Mouse (Mus musculus): ENCODE measurements around the gene Mpp4. TPM values are rescaled to one million over a fixed set of nuclear protein-coding genes. Genes with fewer than 3 reads are reported as not detected.

Mpp4 gene
- total and polyA plus RNA-seq, 2 experiments: 2.3 to 7.6 TPM

- 92% methylated on average over 7 of the region's 7 CpGs for whole genome bisulfite sequencing
- Histone ChIP-seq H3K36me3 (ENCODE audit: control insufficient read depth, insufficient read depth, low read length) (peaks cover 29% of the 10 kb centered on the region), H3K4me3 (ENCODE audit: insufficient read depth, low read depth, low read length) (no peak overlapping the region), H3K27ac (replicated peaks; ENCODE audit: insufficient read depth, low read depth, low read length) (peak overlapping the region; percentile 55; the same call in 1 of the 2 replicates), H3K4me1 (ENCODE audit: control insufficient read depth, insufficient read depth, low read length) (peaks cover 14% of the 10 kb centered on the region; the same call in 1 of the 2 replicates), H3K79me2 (ENCODE audit: control insufficient read depth, insufficient read depth, low read length) (no peaks in the 10 kb centered on the region), H3K27me3 (ENCODE audit: control insufficient read depth, insufficient read depth, low read length) (no peaks in the 10 kb centered on the region), H3K9ac (ENCODE audit: low read depth, low read length) (no peak overlapping the region)
- no peak for TF ChIP-seq CTCF (IDR thresholded peaks at IDR 0.05; ENCODE audit: low read depth, low read length)
- no peak for TF ChIP-seq POLR2A (IDR thresholded peaks at IDR 0.05; ENCODE audit: extremely low read depth, insufficient read depth, low read length)
- no peak for DNase-seq (ENCODE audit: extremely low read depth, low read depth, low spot score)
Observed at GRCm38 (mm10) chr1:59158498-59158897, 4.7 kb downstream of the Mpp4 start.

GRCm38 (mm10) chr1:59157846-59158245, 5.3 kb downstream of the Mpp4 start:
- peak; percentile 85 for DNase-seq (ENCODE audit: extremely low read depth, low read depth, low spot score)
- peaks cover 14% of the 10 kb centered on the region; the same call in 1 of the 2 replicates for H3K4me1 ChIP-seq (ENCODE audit: control insufficient read depth, insufficient read depth, low read length)
- H3K4me3 ChIP-seq (ENCODE audit: insufficient read depth, low read depth, low read length): no peak overlapping the region
- no peak overlapping the region; the same call in 1 of the 2 replicates for H3K27ac ChIP-seq (replicated peaks; ENCODE audit: insufficient read depth, low read depth, low read length)
- TF ChIP-seq POLR2A (IDR thresholded peaks at IDR 0.05; ENCODE audit: extremely low read depth, insufficient read depth, low read length) (no peak), CTCF (IDR thresholded peaks at IDR 0.05; ENCODE audit: low read depth, low read length) (no peak)
- H3K36me3 ChIP-seq (ENCODE audit: control insufficient read depth, insufficient read depth, low read length): peaks cover 23% of the 10 kb centered on the region
- 22% methylated on average over 4 of the region's 4 CpGs for WGBS
- no peaks in the 10 kb centered on the region for H3K79me2 ChIP-seq (ENCODE audit: control insufficient read depth, insufficient read depth, low read length)
- H3K27me3 ChIP-seq (ENCODE audit: control insufficient read depth, insufficient read depth, low read length): no peaks in the 10 kb centered on the region
- H3K9ac ChIP-seq (ENCODE audit: low read depth, low read length): no peak overlapping the region

GRCm38 (mm10) chr1:59152346-59152745, 10.8 kb downstream of the Mpp4 start:
- TF ChIP-seq CTCF (IDR thresholded peaks at IDR 0.05; ENCODE audit: low read depth, low read length): no peak
- TF ChIP-seq POLR2A (IDR thresholded peaks at IDR 0.05; ENCODE audit: extremely low read depth, insufficient read depth, low read length): no peak
- Histone ChIP-seq H3K4me1 (ENCODE audit: control insufficient read depth, insufficient read depth, low read length) (peaks cover 2% of the 10 kb centered on the region; the same call in 1 of the 2 replicates), H3K36me3 (ENCODE audit: control insufficient read depth, insufficient read depth, low read length) (peaks cover 12% of the 10 kb centered on the region; the same call in 1 of the 2 replicates), H3K79me2 (ENCODE audit: control insufficient read depth, insufficient read depth, low read length) (no peaks in the 10 kb centered on the region), H3K27ac (replicated peaks; ENCODE audit: insufficient read depth, low read depth, low read length) (peak overlapping the region; percentile 33), H3K9ac (ENCODE audit: low read depth, low read length) (no peak overlapping the region), H3K27me3 (ENCODE audit: control insufficient read depth, insufficient read depth, low read length) (no peaks in the 10 kb centered on the region), H3K4me3 (ENCODE audit: insufficient read depth, low read depth, low read length) (no peak overlapping the region)
- DNase-seq (ENCODE audit: extremely low read depth, low read depth, low spot score): peak; percentile 65
- 21% methylated on average over 4 of the region's 4 CpGs for WGBS

GRCm38 (mm10) chr1:59150542-59150941, 12.6 kb downstream of the Mpp4 start:
- WGBS: 81% methylated on average over 5 of the region's 5 CpGs
- Histone ChIP-seq H3K79me2 (ENCODE audit: control insufficient read depth, insufficient read depth, low read length) (no peaks in the 10 kb centered on the region), H3K4me3 (ENCODE audit: insufficient read depth, low read depth, low read length) (no peak overlapping the region), H3K36me3 (ENCODE audit: control insufficient read depth, insufficient read depth, low read length) (peaks cover 8% of the 10 kb centered on the region; the same call in 1 of the 2 replicates), H3K4me1 (ENCODE audit: control insufficient read depth, insufficient read depth, low read length) (no peaks in the 10 kb centered on the region; the same call in 1 of the 2 replicates), H3K27me3 (ENCODE audit: control insufficient read depth, insufficient read depth, low read length) (no peaks in the 10 kb centered on the region), H3K9ac (ENCODE audit: low read depth, low read length) (no peak overlapping the region), H3K27ac (replicated peaks; ENCODE audit: insufficient read depth, low read depth, low read length) (no peak overlapping the region)
- TF ChIP-seq POLR2A (IDR thresholded peaks at IDR 0.05; ENCODE audit: extremely low read depth, insufficient read depth, low read length) (no peak), CTCF (IDR thresholded peaks at IDR 0.05; ENCODE audit: low read depth, low read length) (no peak)
- no peak for DNase-seq (ENCODE audit: extremely low read depth, low read depth, low spot score)

- TF ChIP-seq CTCF (IDR thresholded peaks at IDR 0.05; ENCODE audit: low read depth, low read length) (peak; percentile 71), POLR2A (IDR thresholded peaks at IDR 0.05; ENCODE audit: extremely low read depth, insufficient read depth, low read length) (no peak)
- no peak overlapping the region for H3K9ac ChIP-seq (ENCODE audit: low read depth, low read length)
- no peaks in the 10 kb centered on the region for H3K4me1 ChIP-seq (ENCODE audit: control insufficient read depth, insufficient read depth, low read length)
- no peak overlapping the region for H3K4me3 ChIP-seq (ENCODE audit: insufficient read depth, low read depth, low read length)
- no peak overlapping the region for H3K27ac ChIP-seq (replicated peaks; ENCODE audit: insufficient read depth, low read depth, low read length)
- DNase-seq (ENCODE audit: extremely low read depth, low read depth, low spot score): peak; percentile 42
- no peaks in the 10 kb centered on the region for H3K79me2 ChIP-seq (ENCODE audit: control insufficient read depth, insufficient read depth, low read length)
- no peaks in the 10 kb centered on the region for H3K27me3 ChIP-seq (ENCODE audit: control insufficient read depth, insufficient read depth, low read length)
- peaks cover 11% of the 10 kb centered on the region; the same call in 1 of the 2 replicates for H3K36me3 ChIP-seq (ENCODE audit: control insufficient read depth, insufficient read depth, low read length)
- 75% methylated on average over 10 of the region's 10 CpGs for WGBS
Observed at GRCm38 (mm10) chr1:59144543-59144942, 18.6 kb downstream of the Mpp4 start.

- no peak overlapping the region for H3K4me3 ChIP-seq (ENCODE audit: insufficient read depth, low read depth, low read length)
- peaks cover 3% of the 10 kb centered on the region; the same call in 1 of the 2 replicates for H3K36me3 ChIP-seq (ENCODE audit: control insufficient read depth, insufficient read depth, low read length)
- H3K4me1 ChIP-seq (ENCODE audit: control insufficient read depth, insufficient read depth, low read length): no peaks in the 10 kb centered on the region
- H3K27ac ChIP-seq (replicated peaks; ENCODE audit: insufficient read depth, low read depth, low read length): no peak overlapping the region
- TF ChIP-seq CTCF (IDR thresholded peaks at IDR 0.05; ENCODE audit: low read depth, low read length) (peak; percentile 65), POLR2A (IDR thresholded peaks at IDR 0.05; ENCODE audit: extremely low read depth, insufficient read depth, low read length) (no peak)
- no peak overlapping the region for H3K9ac ChIP-seq (ENCODE audit: low read depth, low read length)
- H3K27me3 ChIP-seq (ENCODE audit: control insufficient read depth, insufficient read depth, low read length): no peaks in the 10 kb centered on the region
- DNase-seq (ENCODE audit: extremely low read depth, low read depth, low spot score): peak; percentile 50
- H3K79me2 ChIP-seq (ENCODE audit: control insufficient read depth, insufficient read depth, low read length): no peaks in the 10 kb centered on the region
Observed at GRCm38 (mm10) chr1:59142809-59143208, 20.4 kb downstream of the Mpp4 start.
